Mouse (Mus musculus) embryonic fibroblast, embryonic 13.5 days (primary cell): Measurements from ENCODE around the gene Ctla2a. TPM values are rescaled to one million over a fixed set of nuclear protein-coding genes. Genes with fewer than 3 reads are reported as not detected.
"Not testable (repeated sequence)": the region's sequence is repeated elsewhere in the genome, so short reads cannot be mapped to it uniquely, and the experiment has no call there.

Experiments
- H3K27ac ChIP-seq: 2 replicates; pipeline ENCODE4 v1.5.1; 2012; ENCODE audit warnings: low read length, control low read depth, inconsistent platforms; ENCODE audit not compliant: insufficient read depth
- H3K4me1 ChIP-seq: 2 replicates; pipeline ENCODE4 v1.6.1; 2011; ENCODE audit warnings: low read length; ENCODE audit not compliant: control insufficient read depth, insufficient read depth
- H3K4me3 ChIP-seq: 2 replicates; pipeline ENCODE4 v1.5.1; 2011; ENCODE audit warnings: mild to moderate bottlenecking, control low read depth, low read length; ENCODE audit not compliant: insufficient read depth
- CTCF ChIP-seq: IDR thresholded peaks from 2 replicates; pipeline ENCODE4 v1.5.1; 2011; ENCODE audit warnings: mild to moderate bottlenecking, control low read depth, low read length, moderate library complexity, borderline replicate concordance; ENCODE audit not compliant: insufficient read depth
- POLR2A ChIP-seq: IDR thresholded peaks from 2 replicates; pipeline ENCODE4 v1.6.1; 2011; ENCODE audit warnings: low read depth, mild to moderate bottlenecking, control low read depth, low read length, moderate library complexity
- polyA plus RNA-seq: library from polyadenylated mRNA; stranded (reverse); fragments of >200 nt; gene quantifications from 2 replicates; pipeline ENCODE4 v1.2.4, GENCODE M21; 2011; ENCODE audit warnings: low read depth; ENCODE audit not compliant: missing spikeins, insufficient read length

Ctla2a gene
- 27.8 and 47.8 TPM in 2 replicates for polyA plus RNA-seq

- no peak for TF ChIP-seq CTCF
- Histone ChIP-seq H3K4me3 (no peak within 1 kb of the TSS), H3K27ac (peak within 1 kb of the TSS; percentile 61; the same call in 1 of the 2 replicates), H3K4me1 (no peaks in the 10 kb centered on the region)
These were observed at the start of gene Ctla2a, which contains the start of gene Gm49391 for GRCm38 (mm10) chr13:60936500-60936901. Gene Ctla2a (minus strand): TSS chr13:60936625. Gene Gm49391 (minus strand): TSS chr13:60936571.

- not testable (repeated sequence) for H3K4me3 ChIP-seq, H3K27ac ChIP-seq, H3K4me1 ChIP-seq
These were observed 35.9 kb upstream of the Ctla2a start for GRCm38 (mm10) chr13:60972319-60972718.

GRCm38 (mm10) chr13:60963985-60964384 is 27.6 kb upstream of the Ctla2a start:
- not testable (repeated sequence) for H3K4me3 ChIP-seq, H3K27ac ChIP-seq, H3K4me1 ChIP-seq

GRCm38 (mm10) chr13:60961706-60962105 is 25.3 kb upstream of the Ctla2a start:
- H3K4me3 ChIP-seq: no peak overlapping the region
- no peak overlapping the region for H3K27ac ChIP-seq
- TF ChIP-seq POLR2A: no peak
- TF ChIP-seq CTCF: no peak
- H3K4me1 ChIP-seq: no peaks in the 10 kb centered on the region

- H3K4me1 ChIP-seq, H3K4me3 ChIP-seq, H3K27ac ChIP-seq: not testable (repeated sequence)
These were observed 5.5 kb upstream of the Ctla2a start, which contains the start of gene Tpbpa for GRCm38 (mm10) chr13:60941884-60942283. Gene Tpbpa (minus strand): TSS chr13:60941984.

- H3K4me1 ChIP-seq, H3K4me3 ChIP-seq, H3K27ac ChIP-seq: not testable (repeated sequence)
These were observed 935 bp downstream of the Ctla2a start, which contains the start of gene Gm49393 for GRCm38 (mm10) chr13:60935490-60935889. Gene Gm49393 (minus strand): TSS chr13:60935590.

GRCm38 (mm10) chr13:60904780-60905179 is 31.6 kb downstream of the Ctla2a start, which contains the start of gene Tpbpb:
Gene Tpbpb (minus strand): TSS chr13:60904880.
- not testable (repeated sequence) for H3K27ac ChIP-seq, H3K4me1 ChIP-seq, H3K4me3 ChIP-seq

GRCm38 (mm10) chr13:60897328-60897727 is 39.1 kb downstream of the Ctla2a start, which contains the start of gene Ctla2b:
Gene Ctla2b (minus strand): TSS chr13:60897447.
- no peak for TF ChIP-seq CTCF
- TF ChIP-seq POLR2A: no peak
- H3K4me3 ChIP-seq: no peak within 1 kb of the TSS
- H3K27ac ChIP-seq: peak within 1 kb of the TSS; percentile 88
- peaks cover 2% of the 10 kb centered on the region; the same call in 1 of the 2 replicates for H3K4me1 ChIP-seq

- H3K4me3 ChIP-seq, H3K4me1 ChIP-seq: not testable (repeated sequence)
- H3K27ac ChIP-seq: peak within 1 kb of the TSS; percentile 88
These were observed 39.6 kb downstream of the Ctla2a start, which contains the start of gene Gm49392 for GRCm38 (mm10) chr13:60896794-60897193. Gene Gm49392 (minus strand): TSS chr13:60896894.

GRCm38 (mm10) chr13:60895406-60896160 is 40.8 kb downstream of the Ctla2a start:
- H3K4me1 ChIP-seq: peaks cover 2% of the 10 kb centered on the region; the same call in 1 of the 2 replicates
- no peak for TF ChIP-seq POLR2A
- no peak for TF ChIP-seq CTCF
- H3K27ac ChIP-seq: no peak overlapping the region
- no peak overlapping the region for H3K4me3 ChIP-seq

- TF ChIP-seq CTCF (no peak), POLR2A (no peak)
- Histone ChIP-seq H3K4me1 (no peaks in the 10 kb centered on the region), H3K27ac (no peak overlapping the region)
These were observed 44.1 kb downstream of the Ctla2a start for GRCm38 (mm10) chr13:60892301-60892700.

More at GRCm38 (mm10) chr13:60892301-60892700, 44.1 kb downstream of the Ctla2a start:
- H3K4me3 ChIP-seq: no peak overlapping the region

Other genes starting within 250 kb of the Ctla2a start
- gene BC051665, start 150.3 kb downstream of the Ctla2a start, polyA plus RNA-seq: not detected in 2 replicates
- gene Ctsll3, start 133.8 kb downstream of the Ctla2a start, polyA plus RNA-seq: not detected in 2 replicates
- not detected in 2 replicates for gene 4930486L24Rik, start 72.2 kb downstream of the Ctla2a start, polyA plus RNA-seq
- gene Gm49392, start 39.7 kb downstream of the Ctla2a start, polyA plus RNA-seq: not detected in 2 replicates
- 3.3 and 3.7 TPM in 2 replicates for gene Ctla2b, start 39.2 kb downstream of the Ctla2a start, polyA plus RNA-seq
- gene Tpbpb, start 31.7 kb downstream of the Ctla2a start, polyA plus RNA-seq: not detected in 2 replicates
- gene Gm49393, start 1.0 kb downstream of the Ctla2a start, polyA plus RNA-seq: 0.95 TPM in 1 of 2 replicates, not detected in the other
- gene Gm49391, start 54 bp downstream of the Ctla2a start, polyA plus RNA-seq: not detected in 2 replicates
- gene Tpbpa, start 5.4 kb upstream of the Ctla2a start, polyA plus RNA-seq: not detected in 2 replicates
- gene Ctsj, start 69.3 kb upstream of the Ctla2a start, polyA plus RNA-seq: not detected in 2 replicates
- gene Ctsq, start 104.0 kb upstream of the Ctla2a start, polyA plus RNA-seq: not detected in 2 replicates
- not detected in 2 replicates for gene Ctsr, start 227.6 kb upstream of the Ctla2a start, polyA plus RNA-seq